Mouse (Mus musculus) liver, embryonic 16.5 days (tissue): ENCODE measurements around the gene Cntnap1. TPM values are rescaled to one million over a fixed set of nuclear protein-coding genes. Genes with fewer than 3 reads are reported as not detected.

Experiments
- ATAC-seq: fragments of 200-750 bp; cut with Nextera tagmentation; 2 replicates; pipeline ENCODE4 v1.8.0; 2017; ENCODE audit warnings: low read depth, mild to moderate bottlenecking, moderate number of reproducible peaks, moderate library complexity
- H3K27ac ChIP-seq: fragments of 300-500 bp; sonication (generic); 2 replicates; pipeline ENCODE4 v1.5.1; 2014; ENCODE audit warnings: mild to moderate bottlenecking, low read length
- H3K27me3 ChIP-seq: fragments of 300-500 bp; sonication (generic); 2 replicates; pipeline ENCODE4 v1.6.1; 2014; ENCODE audit warnings: low read depth, low read length, mixed read lengths; ENCODE audit not compliant: control insufficient read depth, insufficient read depth
- H3K36me3 ChIP-seq: fragments of 300-500 bp; sonication (generic); 2 replicates; pipeline ENCODE4 v1.6.1; 2014; ENCODE audit warnings: mild to moderate bottlenecking; ENCODE audit not compliant: control insufficient read depth, insufficient read depth
- H3K4me1 ChIP-seq: fragments of 300-500 bp; sonication (generic); 2 replicates; pipeline ENCODE4 v1.6.1; 2014; ENCODE audit warnings: low read depth, low read length, mixed read lengths; ENCODE audit not compliant: control insufficient read depth
- H3K4me2 ChIP-seq: fragments of 300-500 bp; sonication (generic); 2 replicates; pipeline ENCODE4 v1.6.1; 2014; ENCODE audit warnings: low read depth, low read length, mixed read lengths
- H3K4me3 ChIP-seq: fragments of 300-500 bp; sonication (generic); 2 replicates; pipeline ENCODE4 v1.5.1; 2014; ENCODE audit warnings: low read depth, mild to moderate bottlenecking, low read length
- H3K9ac ChIP-seq: fragments of 300-500 bp; sonication (generic); 2 replicates; pipeline ENCODE4 v1.6.1; 2014; ENCODE audit warnings: low read depth, low read length
- H3K9me3 ChIP-seq: fragments of 300-500 bp; sonication (generic); replicated peaks from 2 replicates; pipeline ENCODE4 v1.6.1; 2016; ENCODE audit warnings: low read length; ENCODE audit not compliant: control insufficient read depth
- WGBS: fragments of 180-500 bp; shearing (Covaris S2); extraction: QIAGEN DNeasy Blood & Tissue Kit; methylation state at CpG from one replicate; pipeline ENCODE4 v1.1.7; 2014; ENCODE audit not compliant: insufficient replicate concordance; 5-methylcytosine and 5-hydroxymethylcytosine counted together
- polyA plus RNA-seq: library from polyadenylated mRNA; unstranded; fragments of >200 nt; fragmentation: Nextera tagmentation; extraction: Ambion mirVana; gene quantifications from 2 replicates; pipeline ENCODE4 v1.2.1, GENCODE M21; 2015

Gene Cntnap1
- polyA plus RNA-seq, 1 experiment from 2014 or later, result 0.17 TPM

DNA sequence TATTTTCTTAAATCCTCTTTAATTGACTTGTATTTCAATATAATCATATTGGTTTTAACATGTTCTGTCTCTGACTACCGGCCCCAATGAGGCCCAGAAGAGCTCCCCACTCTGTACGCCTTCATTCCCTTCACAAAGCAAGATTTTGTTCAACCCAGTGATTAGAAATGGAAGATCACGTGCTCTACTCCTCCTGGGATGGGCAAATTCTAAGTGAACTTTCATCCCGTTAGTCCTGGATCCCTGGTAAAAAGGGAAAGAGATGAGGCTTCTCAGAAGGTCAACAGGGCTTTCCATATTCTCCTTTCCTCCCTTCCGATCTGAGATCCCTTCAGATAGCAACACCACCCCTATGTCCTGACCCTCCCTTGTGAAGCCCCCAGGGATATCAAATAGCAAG, 60.2 kb downstream of the Cntnap1 start:
- no peak for ATAC-seq
- Histone ChIP-seq H3K4me2 (no peak overlapping the region), H3K9ac (no peak overlapping the region), H3K27ac (no peak overlapping the region), H3K36me3 (no peaks in the 10 kb centered on the region), H3K9me3 (no peaks in the 10 kb centered on the region), H3K4me3 (no peak overlapping the region), H3K27me3 (peaks cover 28% of the 10 kb centered on the region), H3K4me1 (peaks cover 2% of the 10 kb centered on the region; the same call in 1 of the 2 replicates)
- WGBS, result 26% methylated on average over 5 of the region's 5 CpGs

DNA sequence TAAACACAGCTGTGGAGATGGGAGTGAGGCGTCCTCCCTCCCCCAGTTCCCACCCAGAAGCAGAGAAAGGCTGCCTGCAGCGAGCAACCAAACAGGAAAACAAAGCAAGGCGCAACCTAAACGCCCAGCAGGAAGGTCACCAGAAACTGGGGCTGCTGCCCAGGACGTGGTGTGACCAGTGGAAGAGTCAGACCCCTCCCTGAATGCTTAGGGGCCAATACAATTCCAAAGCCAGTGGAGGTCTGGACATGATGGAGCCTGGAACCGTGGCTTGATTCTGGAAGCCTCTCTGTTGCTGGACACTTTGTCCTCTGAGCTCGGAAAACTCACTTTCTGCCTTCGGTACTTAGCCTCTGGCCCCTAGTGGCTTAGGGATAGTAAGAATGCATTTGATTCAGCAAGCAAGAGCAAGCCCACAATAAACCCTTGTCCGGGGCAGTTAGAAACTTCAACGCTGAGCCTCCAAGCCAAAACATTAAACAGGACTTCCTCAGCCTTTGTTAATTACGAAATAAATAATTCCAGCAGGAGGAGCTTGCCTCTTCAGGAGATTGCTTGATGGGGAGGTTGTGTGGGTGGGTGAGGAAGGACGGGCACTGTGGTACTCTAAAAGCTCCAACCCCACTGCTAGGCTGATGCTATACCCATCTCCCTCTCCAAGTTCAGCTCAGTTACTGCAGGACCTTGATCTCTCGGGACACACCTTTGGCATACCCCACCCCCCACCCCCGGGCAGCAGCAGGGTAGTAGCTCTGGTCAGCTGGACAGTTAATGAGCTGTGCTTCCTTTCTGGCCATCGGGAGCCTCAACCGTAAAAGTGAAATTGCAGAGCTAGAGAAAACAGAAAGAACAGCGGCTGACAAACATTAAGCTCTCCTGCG, 60.9 kb downstream of the Cntnap1 start:
- Histone ChIP-seq H3K9ac (no peak overlapping the region), H3K4me3 (no peak overlapping the region), H3K4me2 (peak overlapping the region; percentile 40), H3K4me1 (peaks cover 2% of the 10 kb centered on the region; the same call in 1 of the 2 replicates), H3K36me3 (no peaks in the 10 kb centered on the region), H3K27ac (peak overlapping the region; percentile 33; the same call in 1 of the 2 replicates), H3K27me3 (peaks cover 28% of the 10 kb centered on the region), H3K9me3 (no peaks in the 10 kb centered on the region)
- 3% methylated on average over 18 of the region's 18 CpGs for WGBS
- no peak for ATAC-seq

DNA sequence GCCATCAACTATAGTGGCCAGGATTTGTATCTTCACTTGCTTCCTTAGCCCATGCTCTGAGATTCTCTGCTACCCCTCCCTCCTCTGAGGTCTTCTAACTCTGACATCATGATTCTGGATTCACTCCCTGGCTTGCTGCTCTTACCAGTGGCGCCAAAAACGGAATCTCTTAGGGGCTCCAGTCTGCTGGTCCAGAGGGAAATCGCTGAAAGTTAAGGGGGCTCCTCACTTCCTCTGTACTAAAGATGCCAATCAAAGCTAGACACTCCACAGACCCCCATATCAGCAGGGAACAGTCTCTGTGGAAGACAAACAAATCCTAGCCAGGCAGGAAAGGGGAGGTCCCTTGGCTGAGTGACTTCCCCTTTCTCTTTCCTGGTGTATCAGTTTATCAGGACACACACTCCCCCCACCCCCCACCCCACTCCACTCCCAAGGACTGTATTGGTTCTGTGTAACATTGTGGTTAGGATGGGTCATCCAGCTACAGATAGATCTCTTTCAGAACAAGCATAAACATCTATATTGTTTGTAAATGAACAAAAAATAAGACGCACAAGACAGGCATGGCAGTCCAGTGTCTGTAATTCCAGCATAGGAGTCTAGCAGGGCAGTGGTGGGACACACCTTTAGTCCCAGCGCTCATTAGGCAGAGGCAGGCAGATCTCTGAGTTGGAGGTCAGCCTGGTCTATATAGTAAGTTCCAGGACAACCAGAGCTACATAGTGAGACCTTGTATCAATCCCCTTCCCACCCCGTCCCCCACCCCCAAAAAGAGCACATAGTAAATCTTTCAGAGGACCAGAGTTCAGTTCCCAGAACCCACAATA, 61.9 kb downstream of the Cntnap1 start:
- WGBS, result 19% methylated on average over 6 of the region's 6 CpGs
- H3K9me3 ChIP-seq, result no peaks in the 10 kb centered on the region
- no peak overlapping the region for H3K9ac ChIP-seq
- H3K4me3 ChIP-seq, result no peak overlapping the region
- H3K27ac ChIP-seq, result peak overlapping the region; percentile 33; the same call in 1 of the 2 replicates
- ATAC-seq, result peak; percentile 60
- H3K4me1 ChIP-seq, result no peaks in the 10 kb centered on the region; the same call in 1 of the 2 replicates
- H3K4me2 ChIP-seq, result peak overlapping the region; percentile 40; the same call in 1 of the 2 replicates
- no peaks in the 10 kb centered on the region for H3K36me3 ChIP-seq
- peaks cover 28% of the 10 kb centered on the region for H3K27me3 ChIP-seq

DNA sequence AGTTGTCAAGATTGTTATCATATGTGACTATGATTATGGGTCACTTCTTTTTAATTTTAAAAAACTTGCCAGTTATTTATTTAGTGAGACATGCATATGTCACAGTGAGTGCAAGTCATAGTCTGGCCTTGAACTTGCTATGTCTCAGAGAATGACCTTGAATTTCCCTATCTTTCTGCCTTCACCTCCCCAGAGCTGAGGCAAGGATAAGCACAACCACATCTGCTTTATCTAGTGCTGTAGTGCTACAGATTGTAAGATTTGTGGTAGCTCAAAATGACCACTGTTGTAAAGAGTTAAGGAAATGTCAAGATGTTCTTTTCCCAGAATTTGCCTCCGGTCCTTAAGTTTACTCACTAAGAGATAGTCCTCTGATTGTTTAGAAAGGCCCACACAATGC, 62.9 kb downstream of the Cntnap1 start:
- Histone ChIP-seq H3K9ac (no peak overlapping the region), H3K36me3 (no peaks in the 10 kb centered on the region), H3K27ac (no peak overlapping the region), H3K4me2 (no peak overlapping the region), H3K4me1 (no peaks in the 10 kb centered on the region; the same call in 1 of the 2 replicates), H3K27me3 (peaks cover 28% of the 10 kb centered on the region), H3K4me3 (no peak overlapping the region), H3K9me3 (no peaks in the 10 kb centered on the region)
- 33% methylated on average over 1 of the region's 1 CpGs for whole genome bisulfite sequencing
- ATAC-seq, result no peak

DNA sequence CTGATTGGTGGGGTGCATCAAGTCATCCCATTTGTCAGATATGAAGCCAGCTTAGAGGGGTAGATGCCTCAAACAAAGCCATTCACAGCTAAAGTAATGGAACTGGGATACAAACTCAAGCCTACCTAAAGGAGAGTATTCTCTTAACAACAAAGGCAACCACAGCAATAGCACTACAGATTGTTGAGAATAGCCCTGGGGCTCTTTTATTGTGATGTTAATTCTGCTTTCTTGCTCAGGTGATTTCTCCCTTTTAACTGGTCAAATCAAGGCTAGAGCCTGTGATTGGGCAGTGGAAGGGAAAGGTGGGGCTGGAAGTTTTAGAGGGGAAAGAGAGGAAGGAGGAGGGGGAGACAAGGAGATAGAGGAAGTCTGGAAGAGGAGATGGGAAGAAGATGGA, 63.8 kb downstream of the Cntnap1 start:
- Histone ChIP-seq H3K4me3 (no peak overlapping the region), H3K36me3 (no peaks in the 10 kb centered on the region), H3K9ac (no peak overlapping the region), H3K9me3 (no peaks in the 10 kb centered on the region), H3K27me3 (peaks cover 24% of the 10 kb centered on the region), H3K4me1 (no peaks in the 10 kb centered on the region; the same call in 1 of the 2 replicates), H3K27ac (no peak overlapping the region), H3K4me2 (no peak overlapping the region)
- no peak for ATAC-seq

DNA sequence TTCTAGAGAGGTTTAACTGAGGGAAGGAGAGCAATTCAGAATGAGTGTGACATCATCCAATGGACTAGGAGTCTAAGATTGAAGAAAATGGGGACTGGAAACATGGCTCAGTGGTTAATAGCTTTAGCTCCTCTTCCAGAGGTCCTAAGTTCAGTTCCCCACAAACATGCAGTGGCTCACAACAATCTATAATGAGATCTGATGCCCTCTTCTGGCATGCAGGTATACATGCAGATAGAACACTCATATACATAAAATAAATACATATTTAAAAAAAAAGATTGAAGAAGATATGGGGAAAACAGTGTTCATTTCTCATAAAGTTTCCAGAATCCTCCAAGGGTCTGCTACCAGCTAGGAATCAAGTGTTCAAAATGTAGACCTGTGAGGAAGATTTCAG, 65.1 kb downstream of the Cntnap1 start:
- Histone ChIP-seq H3K4me2 (no peak overlapping the region), H3K9me3 (no peaks in the 10 kb centered on the region), H3K4me3 (no peak overlapping the region), H3K9ac (no peak overlapping the region), H3K4me1 (no peaks in the 10 kb centered on the region; the same call in 1 of the 2 replicates), H3K36me3 (no peaks in the 10 kb centered on the region), H3K27me3 (peaks cover 15% of the 10 kb centered on the region), H3K27ac (no peak overlapping the region)
- ATAC-seq, result no peak

DNA sequence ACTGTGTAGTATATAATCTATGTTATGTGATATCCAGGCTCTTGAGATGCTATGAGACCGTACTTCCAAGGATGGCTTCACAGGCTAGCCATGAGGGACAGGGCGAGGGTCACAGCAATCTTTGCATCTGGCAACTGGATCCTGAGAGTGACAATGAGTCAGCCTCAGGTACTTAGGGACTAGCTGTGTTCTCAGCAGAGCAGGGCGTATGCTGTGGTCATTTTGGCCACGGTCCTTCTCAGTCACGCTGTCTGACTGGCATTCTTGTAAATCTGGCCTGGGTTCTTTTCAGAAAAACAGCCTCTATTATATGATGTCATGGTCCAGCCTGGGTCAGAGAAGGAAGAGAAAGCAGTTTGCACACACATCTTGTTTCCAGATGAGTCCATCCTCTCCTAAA, 66.5 kb downstream of the Cntnap1 start:
- H3K27ac ChIP-seq, result no peak overlapping the region
- H3K36me3 ChIP-seq, result no peaks in the 10 kb centered on the region
- H3K4me1 ChIP-seq, result no peaks in the 10 kb centered on the region; the same call in 1 of the 2 replicates
- H3K4me3 ChIP-seq, result no peak overlapping the region
- no peaks in the 10 kb centered on the region for H3K9me3 ChIP-seq
- H3K4me2 ChIP-seq, result no peak overlapping the region
- 75% methylated on average over 5 of the region's 5 CpGs for WGBS
- H3K27me3 ChIP-seq, result peaks cover 4% of the 10 kb centered on the region
- no peak for ATAC-seq
- H3K9ac ChIP-seq, result no peak overlapping the region

DNA sequence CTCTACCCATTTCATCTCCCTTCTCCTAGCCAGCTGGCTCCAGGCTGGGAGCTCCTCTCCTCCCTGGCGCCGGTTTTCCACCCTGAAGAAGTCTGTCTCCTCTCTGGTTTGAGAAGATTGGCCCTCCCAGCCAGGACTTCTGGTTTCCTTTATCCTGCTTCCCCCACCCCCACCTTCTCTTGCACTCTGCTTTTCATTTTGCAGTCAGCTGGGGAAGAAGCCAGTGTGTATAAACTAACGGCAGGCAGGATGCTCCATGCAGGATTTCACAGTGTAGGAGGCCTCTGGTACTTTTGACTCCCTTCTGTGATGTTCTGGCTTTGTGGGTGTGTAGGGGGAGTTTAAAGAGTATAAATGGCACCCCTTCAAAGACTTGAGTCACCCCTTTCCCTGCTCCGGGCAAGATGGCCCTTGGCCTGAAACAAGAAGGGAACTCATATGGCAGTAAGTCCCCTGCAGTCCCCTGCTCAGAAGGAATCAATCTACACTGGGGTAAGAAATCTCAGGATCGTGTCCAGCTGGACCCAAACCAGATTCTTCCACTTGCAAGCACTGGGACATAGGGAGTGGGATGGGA, 67.8 kb downstream of the Cntnap1 start:
- Histone ChIP-seq H3K27ac (no peak overlapping the region), H3K4me1 (no peaks in the 10 kb centered on the region), H3K9me3 (no peaks in the 10 kb centered on the region), H3K27me3 (peaks cover 3% of the 10 kb centered on the region), H3K4me3 (no peak overlapping the region), H3K36me3 (no peaks in the 10 kb centered on the region), H3K9ac (no peak overlapping the region), H3K4me2 (no peak overlapping the region)
- WGBS, result 48% methylated on average over 5 of the region's 5 CpGs
- ATAC-seq, result no peak
